Mouse (Mus musculus): ENCODE results near the gene AI413582.

DNA sequence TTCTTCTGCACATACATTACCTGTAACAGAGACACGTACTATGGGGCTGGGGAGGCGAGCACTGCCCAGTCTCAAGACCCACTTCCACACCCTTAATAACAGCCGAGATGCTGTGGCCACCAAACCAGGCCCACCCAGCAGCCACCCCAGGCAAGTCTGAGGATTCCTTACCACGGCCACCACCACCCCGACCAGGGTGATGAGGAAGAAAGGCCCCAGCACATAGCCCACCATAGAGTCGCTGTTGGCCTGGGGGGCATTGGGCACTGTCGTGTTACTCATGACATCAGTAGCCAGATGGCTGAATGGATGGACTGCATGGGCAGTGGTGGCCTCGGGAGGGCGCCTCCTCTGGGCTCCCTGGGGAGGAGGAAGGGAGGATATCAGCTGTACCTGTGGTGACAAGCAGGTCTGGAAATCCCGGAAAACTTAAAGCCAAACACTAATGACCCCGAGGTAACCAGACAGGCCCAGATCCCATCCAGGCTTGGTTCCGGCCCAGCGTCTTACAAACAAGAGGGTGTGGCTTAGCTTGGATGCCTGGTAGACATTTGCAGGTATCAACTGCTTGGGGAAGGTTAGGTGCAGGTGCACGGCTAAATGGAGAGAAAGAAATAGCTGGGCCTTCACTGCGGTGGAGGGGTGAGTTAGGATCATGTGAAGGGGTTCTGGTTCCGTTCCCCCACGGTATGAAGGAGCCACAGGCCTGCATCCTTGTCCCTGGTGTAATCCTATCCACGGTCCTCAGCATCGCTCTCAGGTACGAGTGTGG lies 979 bp downstream of the AI413582 start:
- TF ChIP-seq CTCF (IDR thresholded peaks at IDR 0.05) (0 out of 2 replicates have a peak, but pooled peaks have one; percentile 6), POLR2A (IDR thresholded peaks at IDR 0.05; ENCODE audit: insufficient read depth, low read depth, low read length) (no peak)
